Mouse (Mus musculus) neural tube, embryonic 14.5 days (tissue): ENCODE data around the gene Mark3. TPM values are rescaled to one million over a fixed set of nuclear protein-coding genes. Genes with fewer than 3 reads are reported as not detected.
"Not testable (repeated sequence)": the region's sequence is repeated elsewhere in the genome, so short reads cannot be mapped to it uniquely, and the experiment has no call there.

Experiments
- ATAC-seq: fragments of 200-750 bp; cut with Nextera tagmentation; 2 replicates; pipeline ENCODE4 v1.8.0; 2017; ENCODE audit warnings: low read depth, mild to moderate bottlenecking, moderate TSS enrichment, moderate library complexity
- H3K27ac ChIP-seq: fragments of 300-500 bp; sonication (generic); 2 replicates; pipeline ENCODE4 v1.5.1; 2014; ENCODE audit warnings: low read depth, mild to moderate bottlenecking, control low read depth, low read length, moderate library complexity, mixed read lengths
- H3K27me3 ChIP-seq: fragments of 300-500 bp; sonication (generic); 2 replicates; pipeline ENCODE4 v1.6.1; 2014; ENCODE audit warnings: low read length; ENCODE audit not compliant: control insufficient read depth, insufficient read depth
- H3K36me3 ChIP-seq: fragments of 300-500 bp; sonication (generic); 2 replicates; pipeline ENCODE4 v1.6.1; 2014; ENCODE audit warnings: low read length, mixed read lengths; ENCODE audit not compliant: control insufficient read depth, insufficient read depth
- H3K4me1 ChIP-seq: fragments of 300-500 bp; sonication (generic); 2 replicates; pipeline ENCODE4 v1.6.1; 2014; ENCODE audit warnings: low read length; ENCODE audit not compliant: control insufficient read depth, insufficient read depth
- H3K4me2 ChIP-seq: fragments of 300-500 bp; sonication (generic); 2 replicates; pipeline ENCODE4 v1.6.1; 2014; ENCODE audit warnings: mild to moderate bottlenecking, low read depth, low read length, control low read depth
- H3K4me3 ChIP-seq: fragments of 300-500 bp; sonication (generic); 2 replicates; pipeline ENCODE4 v1.5.1; 2014; ENCODE audit warnings: low read depth, low read length, control low read depth, mixed read lengths
- H3K9ac ChIP-seq: fragments of 300-500 bp; sonication (generic); replicated peaks from 2 replicates; pipeline ENCODE4 v1.6.1; 2014; ENCODE audit warnings: low read depth, mild to moderate bottlenecking, control low read depth, low read length, mixed read lengths
- H3K9me3 ChIP-seq: fragments of 300-500 bp; sonication (generic); 2 replicates; pipeline ENCODE4 v1.6.1; 2016; ENCODE audit warnings: low read length; ENCODE audit not compliant: control insufficient read depth
- WGBS: fragments of 180-500 bp; shearing (Covaris S2); extraction: QIAGEN DNeasy Blood & Tissue Kit; methylation state at CpG from one replicate; pipeline ENCODE4 v1.1.7; 2014; 5-methylcytosine and 5-hydroxymethylcytosine counted together
- polyA plus RNA-seq: library from polyadenylated mRNA; unstranded; fragments of >200 nt; fragmentation: Nextera tagmentation; extraction: Ambion mirVana; gene quantifications from 2 replicates; pipeline ENCODE4 v1.2.1, GENCODE M21; 2014

Mark3 gene
- polyA plus RNA-seq, 1 experiment from 2014 or later, result 78.1 TPM

GRCm38 (mm10) chr12:111555893-111556292, 18.4 kb upstream of the Mark3 start:
- not testable (repeated sequence) for H3K36me3 ChIP-seq, ATAC-seq, H3K4me1 ChIP-seq, H3K9ac ChIP-seq, H3K4me3 ChIP-seq, H3K27ac ChIP-seq, H3K4me2 ChIP-seq, H3K9me3 ChIP-seq, H3K27me3 ChIP-seq
- WGBS, result 81% methylated on average over 5 of the region's 5 CpGs

- H3K9me3 ChIP-seq, result no peaks in the 10 kb centered on the region
- H3K9ac ChIP-seq, result no peak overlapping the region
- H3K4me1 ChIP-seq, result peaks cover 3% of the 10 kb centered on the region; the same call in 1 of the 2 replicates
- H3K4me2 ChIP-seq, result no peak overlapping the region
- H3K4me3 ChIP-seq, result no peak overlapping the region
- no peak overlapping the region for H3K27ac ChIP-seq
- no peaks in the 10 kb centered on the region for H3K27me3 ChIP-seq
- 75% methylated on average over 6 of the region's 6 CpGs for WGBS
- H3K36me3 ChIP-seq, result no peaks in the 10 kb centered on the region
- ATAC-seq, result no peak
These were observed 16.8 kb upstream of the Mark3 start for GRCm38 (mm10) chr12:111557538-111557937.

- WGBS, result 61% methylated on average over 2 of the region's 2 CpGs
- Histone ChIP-seq H3K36me3 (no peaks in the 10 kb centered on the region), H3K9ac (no peak overlapping the region), H3K4me3 (no peak overlapping the region), H3K4me1 (peaks cover 3% of the 10 kb centered on the region; the same call in 1 of the 2 replicates), H3K4me2 (no peak overlapping the region), H3K9me3 (no peaks in the 10 kb centered on the region), H3K27ac (no peak overlapping the region), H3K27me3 (no peaks in the 10 kb centered on the region)
- no peak for ATAC-seq
These were observed 15.7 kb upstream of the Mark3 start for GRCm38 (mm10) chr12:111558655-111559054.

- no peaks in the 10 kb centered on the region for H3K27me3 ChIP-seq
- H3K27ac ChIP-seq, result peak overlapping the region; percentile 44
- H3K4me2 ChIP-seq, result peak overlapping the region; percentile 27
- H3K4me1 ChIP-seq, result peaks cover 3% of the 10 kb centered on the region; the same call in 1 of the 2 replicates
- no peak overlapping the region; the same call in 1 of the 2 replicates for H3K4me3 ChIP-seq
- H3K9me3 ChIP-seq, result no peaks in the 10 kb centered on the region
- WGBS, result 50% methylated on average over 18 of the region's 18 CpGs
- peak; percentile 46 for ATAC-seq
- H3K9ac ChIP-seq, result no peak overlapping the region; the same call in 1 of the 2 replicates
- H3K36me3 ChIP-seq, result no peaks in the 10 kb centered on the region
These were observed 14.6 kb upstream of the Mark3 start for GRCm38 (mm10) chr12:111559647-111560258.

GRCm38 (mm10) chr12:111560286-111560685, 14.0 kb upstream of the Mark3 start:
- Histone ChIP-seq H3K4me1 (peaks cover 3% of the 10 kb centered on the region; the same call in 1 of the 2 replicates), H3K9me3 (no peaks in the 10 kb centered on the region), H3K4me2 (no peak overlapping the region), H3K4me3 (no peak overlapping the region), H3K27me3 (no peaks in the 10 kb centered on the region), H3K9ac (no peak overlapping the region), H3K27ac (peak overlapping the region; percentile 44; the same call in 1 of the 2 replicates), H3K36me3 (no peaks in the 10 kb centered on the region)
- ATAC-seq, result peak; percentile 65
- 49% methylated on average over 5 of the region's 5 CpGs for WGBS

GRCm38 (mm10) chr12:111562276-111562814, 12.0 kb upstream of the Mark3 start:
- Histone ChIP-seq H3K4me3 (no peak overlapping the region), H3K36me3 (no peaks in the 10 kb centered on the region), H3K4me2 (no peak overlapping the region), H3K4me1 (peaks cover 3% of the 10 kb centered on the region; the same call in 1 of the 2 replicates), H3K27me3 (no peaks in the 10 kb centered on the region), H3K27ac (peak overlapping the region; percentile 28; the same call in 1 of the 2 replicates), H3K9me3 (no peaks in the 10 kb centered on the region), H3K9ac (no peak overlapping the region)
- WGBS, result 53% methylated on average over 4 of the region's 4 CpGs
- ATAC-seq, result no peak

- Histone ChIP-seq H3K27ac (no peak overlapping the region), H3K4me2 (no peak overlapping the region), H3K4me1 (peaks cover 3% of the 10 kb centered on the region; the same call in 1 of the 2 replicates), H3K4me3 (no peak overlapping the region), H3K9ac (no peak overlapping the region), H3K36me3 (no peaks in the 10 kb centered on the region), H3K9me3 (no peaks in the 10 kb centered on the region), H3K27me3 (no peaks in the 10 kb centered on the region)
- WGBS, result 36% methylated on average over 5 of the region's 5 CpGs
- no peak for ATAC-seq
These were observed 11.2 kb upstream of the Mark3 start for GRCm38 (mm10) chr12:111563076-111563629.

- WGBS, result 79% methylated on average over 5 of the region's 5 CpGs
- no peak overlapping the region for H3K4me2 ChIP-seq
These were observed 9.0 kb upstream of the Mark3 start for GRCm38 (mm10) chr12:111565363-111565762.

GRCm38 (mm10) chr12:111568836-111569235, 5.5 kb upstream of the Mark3 start:
- Histone ChIP-seq H3K27ac (no peak overlapping the region), H3K9me3 (no peaks in the 10 kb centered on the region), H3K9ac (no peak overlapping the region), H3K4me3 (no peak overlapping the region), H3K4me2 (no peak overlapping the region), H3K27me3 (no peaks in the 10 kb centered on the region), H3K4me1 (peaks cover 13% of the 10 kb centered on the region), H3K36me3 (no peaks in the 10 kb centered on the region)
- no peak for ATAC-seq
- 72% methylated on average over 11 of the region's 11 CpGs for WGBS

More at GRCm38 (mm10) chr12:111565363-111565762, 9.0 kb upstream of the Mark3 start:
- ATAC-seq, result no peak
- Histone ChIP-seq H3K9me3 (no peaks in the 10 kb centered on the region), H3K4me3 (no peak overlapping the region), H3K9ac (no peak overlapping the region), H3K27ac (no peak overlapping the region), H3K27me3 (no peaks in the 10 kb centered on the region), H3K36me3 (no peaks in the 10 kb centered on the region), H3K4me1 (peaks cover 2% of the 10 kb centered on the region; the same call in 1 of the 2 replicates)
